Mouse (Mus musculus): ENCODE measurements around the gene Ptpn5. TPM values are rescaled to one million over a fixed set of nuclear protein-coding genes. Genes with fewer than 3 reads are reported as not detected.

Gene Ptpn5
- 5.9 and 6.9 TPM in 2 replicates for polyA plus RNA-seq (2015; fragmentation: Nextera tagmentation; extraction: Ambion mirVana)

DNA sequence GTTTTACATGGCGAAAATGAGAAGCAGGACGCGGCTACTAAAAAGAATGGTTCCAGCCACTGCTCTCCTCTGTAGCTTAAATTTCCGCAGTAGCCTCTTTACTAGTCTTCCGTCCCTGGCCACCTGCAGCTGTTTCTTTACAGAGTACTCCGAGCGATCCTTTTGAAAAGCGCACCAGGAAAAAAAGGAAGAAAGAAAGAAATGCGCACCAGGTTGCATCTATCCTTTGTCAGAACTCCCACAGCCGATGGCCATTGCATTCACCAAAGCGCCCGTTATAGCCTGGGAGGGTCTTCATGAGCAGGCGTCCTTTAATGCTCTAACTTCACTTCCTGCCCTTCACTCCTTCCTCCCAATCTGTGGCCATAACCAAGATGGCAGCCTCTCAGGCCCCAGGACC, at the start of gene Ptpn5:
Gene Ptpn5, minus strand, starts transcription at position 354 of the 400 bp plus-strand sequence.
- Histone ChIP-seq H3K9me3 (ENCODE audit: control insufficient read depth, low read length) (no peaks in the 10 kb centered on the region), H3K36me3 (ENCODE audit: control insufficient read depth, insufficient read depth, low read length) (no peaks in the 10 kb centered on the region), H3K4me1 (replicated peaks; ENCODE audit: control insufficient read depth, insufficient read depth, low read length) (peaks cover 8% of the 10 kb centered on the region), H3K27ac (ENCODE audit: low read length) (no peak within 1 kb of the TSS), H3K27me3 (ENCODE audit: control insufficient read depth, insufficient read depth, low read depth, low read length) (peaks cover 48% of the 10 kb centered on the region), H3K9ac (ENCODE audit: low read length) (peak within 1 kb of the TSS; percentile 69), H3K4me2 (ENCODE audit: low read depth, low read length) (peak within 1 kb of the TSS; percentile 96), H3K4me3 (ENCODE audit: low read length) (peak within 1 kb of the TSS; percentile 67)
- WGBS = 14% methylated on average over 13 of the region's 13 CpGs
- no peak for ATAC-seq (ENCODE audit: low read depth)

GRCm38 (mm10) chr7:47170814-47171213, 37.3 kb upstream of the Ptpn5 start:
- no peaks in the 10 kb centered on the region for H3K36me3 ChIP-seq (ENCODE audit: control insufficient read depth, insufficient read depth, low read length)
- ATAC-seq (ENCODE audit: low read depth) = no peak
- WGBS = 46% methylated on average over 5 of the region's 5 CpGs
- H3K4me3 ChIP-seq (ENCODE audit: low read length) = no peak overlapping the region
- H3K9me3 ChIP-seq (ENCODE audit: control insufficient read depth, low read length) = no peaks in the 10 kb centered on the region
- H3K27ac ChIP-seq (ENCODE audit: low read length) = no peak overlapping the region
- H3K27me3 ChIP-seq (ENCODE audit: control insufficient read depth, insufficient read depth, low read depth, low read length) = no peaks in the 10 kb centered on the region
- no peak overlapping the region for H3K9ac ChIP-seq (ENCODE audit: low read length)
- H3K4me1 ChIP-seq (replicated peaks; ENCODE audit: control insufficient read depth, insufficient read depth, low read length) = no peaks in the 10 kb centered on the region
- no peak overlapping the region for H3K4me2 ChIP-seq (ENCODE audit: low read depth, low read length)

DNA sequence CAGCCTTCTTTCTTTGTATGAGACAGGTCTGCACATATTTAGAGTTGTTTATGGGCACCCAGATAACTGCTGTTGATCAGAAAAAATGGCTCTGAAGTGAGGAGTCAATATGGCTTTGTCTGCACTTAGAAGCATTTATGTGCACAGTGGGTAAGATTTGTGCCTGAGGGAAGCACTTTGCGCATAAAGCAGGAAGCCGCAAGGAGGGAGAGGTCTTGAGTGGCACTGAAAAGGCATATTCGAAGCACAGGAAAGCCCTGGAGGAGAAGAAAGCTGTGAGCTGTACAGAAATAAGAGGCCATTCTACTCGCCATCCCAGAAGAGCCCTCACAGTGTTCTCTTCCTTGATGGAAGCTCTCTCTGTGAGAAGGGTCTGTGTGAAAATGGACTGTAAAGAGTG, 31.5 kb upstream of the Ptpn5 start:
- Histone ChIP-seq H3K4me3 (ENCODE audit: low read length) (no peak overlapping the region), H3K9ac (ENCODE audit: low read length) (no peak overlapping the region), H3K9me3 (ENCODE audit: control insufficient read depth, low read length) (no peaks in the 10 kb centered on the region), H3K36me3 (ENCODE audit: control insufficient read depth, insufficient read depth, low read length) (no peaks in the 10 kb centered on the region), H3K4me2 (ENCODE audit: low read depth, low read length) (no peak overlapping the region), H3K27me3 (ENCODE audit: control insufficient read depth, insufficient read depth, low read depth, low read length) (no peaks in the 10 kb centered on the region), H3K4me1 (replicated peaks; ENCODE audit: control insufficient read depth, insufficient read depth, low read length) (no peaks in the 10 kb centered on the region), H3K27ac (ENCODE audit: low read length) (no peak overlapping the region)
- no peak for ATAC-seq (ENCODE audit: low read depth)
- 70% methylated on average over 4 of the region's 4 CpGs for WGBS

- Histone ChIP-seq H3K4me2 (ENCODE audit: low read depth, low read length) (no peak overlapping the region), H3K4me3 (ENCODE audit: low read length) (no peak overlapping the region), H3K36me3 (ENCODE audit: control insufficient read depth, insufficient read depth, low read length) (no peaks in the 10 kb centered on the region), H3K9me3 (ENCODE audit: control insufficient read depth, low read length) (no peaks in the 10 kb centered on the region), H3K4me1 (replicated peaks; ENCODE audit: control insufficient read depth, insufficient read depth, low read length) (no peaks in the 10 kb centered on the region), H3K9ac (ENCODE audit: low read length) (no peak overlapping the region), H3K27me3 (ENCODE audit: control insufficient read depth, insufficient read depth, low read depth, low read length) (no peaks in the 10 kb centered on the region), H3K27ac (ENCODE audit: low read length) (no peak overlapping the region)
- no peak for ATAC-seq (ENCODE audit: low read depth)
- 73% methylated on average over 4 of the region's 4 CpGs for WGBS
These were observed 29.7 kb upstream of the Ptpn5 start for GRCm38 (mm10) chr7:47163203-47163602.

DNA sequence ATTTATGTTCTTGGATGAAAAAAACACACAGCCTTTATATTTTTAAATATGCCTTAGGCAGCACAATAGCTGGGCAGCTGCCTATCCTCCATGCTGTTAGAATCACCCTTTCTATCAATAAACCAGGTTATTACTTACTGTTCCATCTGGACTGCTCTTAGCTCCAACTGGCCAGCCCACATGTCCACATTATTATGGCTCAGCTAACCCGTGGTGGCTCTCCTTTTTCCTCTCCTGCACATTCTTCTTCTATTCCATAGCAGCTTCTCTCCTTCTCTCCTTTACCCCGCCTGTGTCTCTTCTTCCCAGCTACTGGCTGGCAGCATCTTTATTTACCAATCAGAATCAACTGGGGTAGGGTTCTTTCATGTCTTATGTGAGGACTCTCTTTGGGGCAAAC, 25.0 kb upstream of the Ptpn5 start:
- no peak overlapping the region for H3K4me2 ChIP-seq (ENCODE audit: low read depth, low read length)
- no peaks in the 10 kb centered on the region for H3K36me3 ChIP-seq (ENCODE audit: control insufficient read depth, insufficient read depth, low read length)
- no peak overlapping the region for H3K4me3 ChIP-seq (ENCODE audit: low read length)
- no peaks in the 10 kb centered on the region for H3K27me3 ChIP-seq (ENCODE audit: control insufficient read depth, insufficient read depth, low read depth, low read length)
- no peaks in the 10 kb centered on the region for H3K9me3 ChIP-seq (ENCODE audit: control insufficient read depth, low read length)
- no peak overlapping the region for H3K27ac ChIP-seq (ENCODE audit: low read length)
- no peak for ATAC-seq (ENCODE audit: low read depth)
- 54% methylated on average over 2 of the region's 2 CpGs for WGBS
- no peaks in the 10 kb centered on the region for H3K4me1 ChIP-seq (replicated peaks; ENCODE audit: control insufficient read depth, insufficient read depth, low read length)
- H3K9ac ChIP-seq (ENCODE audit: low read length) = no peak overlapping the region

DNA sequence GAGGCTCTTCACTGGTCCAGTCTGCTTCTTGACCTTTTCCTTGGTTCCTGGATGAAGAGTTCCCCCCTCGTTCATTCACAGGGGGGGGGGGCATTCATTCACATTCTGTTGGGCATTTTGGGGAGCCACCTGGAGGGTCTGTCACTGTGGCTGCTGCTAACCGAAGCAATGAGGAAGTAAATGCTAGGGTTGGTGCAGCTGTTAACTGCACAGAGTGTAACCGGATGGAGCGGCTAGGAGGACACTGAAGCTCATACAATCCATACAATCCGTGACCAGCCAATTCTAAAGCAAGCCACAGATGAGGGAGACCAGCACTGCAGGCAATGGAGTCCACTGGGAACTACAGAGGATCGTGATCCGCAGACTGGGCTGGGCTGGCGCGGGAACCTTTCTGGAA, 24.3 kb upstream of the Ptpn5 start:
- ATAC-seq (ENCODE audit: low read depth) = no peak
- WGBS = 77% methylated on average over 9 of the region's 9 CpGs
- no peaks in the 10 kb centered on the region for H3K27me3 ChIP-seq (ENCODE audit: control insufficient read depth, insufficient read depth, low read depth, low read length)

GRCm38 (mm10) chr7:47155849-47156248, 22.4 kb upstream of the Ptpn5 start:
- Histone ChIP-seq H3K9ac (ENCODE audit: low read length) (no peak overlapping the region), H3K4me3 (ENCODE audit: low read length) (no peak overlapping the region), H3K9me3 (ENCODE audit: control insufficient read depth, low read length) (no peaks in the 10 kb centered on the region), H3K4me2 (ENCODE audit: low read depth, low read length) (no peak overlapping the region), H3K27ac (ENCODE audit: low read length) (no peak overlapping the region), H3K36me3 (ENCODE audit: control insufficient read depth, insufficient read depth, low read length) (no peaks in the 10 kb centered on the region), H3K27me3 (ENCODE audit: control insufficient read depth, insufficient read depth, low read depth, low read length) (no peaks in the 10 kb centered on the region), H3K4me1 (replicated peaks; ENCODE audit: control insufficient read depth, insufficient read depth, low read length) (no peaks in the 10 kb centered on the region)
- no peak for ATAC-seq (ENCODE audit: low read depth)
- WGBS = 83% methylated on average over 2 of the region's 2 CpGs

More for the DNA sequence above, 24.3 kb upstream of the Ptpn5 start:
- H3K9me3 ChIP-seq (ENCODE audit: control insufficient read depth, low read length) = no peaks in the 10 kb centered on the region
- H3K4me1 ChIP-seq (replicated peaks; ENCODE audit: control insufficient read depth, insufficient read depth, low read length) = no peaks in the 10 kb centered on the region
- H3K9ac ChIP-seq (ENCODE audit: low read length) = no peak overlapping the region
- no peaks in the 10 kb centered on the region for H3K36me3 ChIP-seq (ENCODE audit: control insufficient read depth, insufficient read depth, low read length)
- no peak overlapping the region for H3K4me2 ChIP-seq (ENCODE audit: low read depth, low read length)
- no peak overlapping the region for H3K27ac ChIP-seq (ENCODE audit: low read length)
- no peak overlapping the region for H3K4me3 ChIP-seq (ENCODE audit: low read length)

DNA sequence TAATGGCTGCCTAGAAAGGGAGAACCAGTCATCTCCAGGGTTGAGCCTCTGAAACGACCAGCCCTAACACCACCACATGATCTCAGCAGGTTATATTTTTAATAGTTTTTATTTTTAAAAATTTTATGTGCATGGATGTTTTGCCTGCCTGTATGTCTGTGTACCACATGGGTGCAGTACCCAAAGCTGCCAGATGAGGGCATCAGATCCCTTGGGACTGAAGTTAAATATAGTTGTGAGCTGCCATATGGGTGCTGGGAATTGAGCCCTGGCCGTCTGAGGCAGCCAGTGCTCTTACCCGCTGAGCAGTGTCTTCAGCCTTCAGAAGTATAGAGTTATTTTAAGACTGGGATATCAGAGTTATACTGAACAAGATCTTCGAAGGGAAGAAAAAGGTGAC, 21.9 kb upstream of the Ptpn5 start:
- Histone ChIP-seq H3K27ac (ENCODE audit: low read length) (no peak overlapping the region), H3K4me3 (ENCODE audit: low read length) (no peak overlapping the region), H3K4me1 (replicated peaks; ENCODE audit: control insufficient read depth, insufficient read depth, low read length) (no peaks in the 10 kb centered on the region), H3K4me2 (ENCODE audit: low read depth, low read length) (no peak overlapping the region), H3K27me3 (ENCODE audit: control insufficient read depth, insufficient read depth, low read depth, low read length) (no peaks in the 10 kb centered on the region), H3K9ac (ENCODE audit: low read length) (no peak overlapping the region), H3K9me3 (ENCODE audit: control insufficient read depth, low read length) (no peaks in the 10 kb centered on the region), H3K36me3 (ENCODE audit: control insufficient read depth, insufficient read depth, low read length) (no peaks in the 10 kb centered on the region)
- no peak for ATAC-seq (ENCODE audit: low read depth)
- 88% methylated on average over 4 of the region's 4 CpGs for whole genome bisulfite sequencing

- Histone ChIP-seq H3K9ac (ENCODE audit: low read length) (no peak overlapping the region), H3K27ac (ENCODE audit: low read length) (no peak overlapping the region), H3K4me3 (ENCODE audit: low read length) (no peak overlapping the region), H3K4me2 (ENCODE audit: low read depth, low read length) (peak overlapping the region; percentile 34; the same call in 1 of the 2 replicates), H3K4me1 (replicated peaks; ENCODE audit: control insufficient read depth, insufficient read depth, low read length) (no peaks in the 10 kb centered on the region), H3K9me3 (ENCODE audit: control insufficient read depth, low read length) (no peaks in the 10 kb centered on the region), H3K27me3 (ENCODE audit: control insufficient read depth, insufficient read depth, low read depth, low read length) (no peaks in the 10 kb centered on the region), H3K36me3 (ENCODE audit: control insufficient read depth, insufficient read depth, low read length) (no peaks in the 10 kb centered on the region)
- peak; percentile 20; the same call in 1 of the 2 replicates for ATAC-seq (ENCODE audit: low read depth)
- 13% methylated on average over 11 of the region's 11 CpGs for WGBS
These were observed 17.1 kb upstream of the Ptpn5 start for GRCm38 (mm10) chr7:47150420-47151061.

DNA sequence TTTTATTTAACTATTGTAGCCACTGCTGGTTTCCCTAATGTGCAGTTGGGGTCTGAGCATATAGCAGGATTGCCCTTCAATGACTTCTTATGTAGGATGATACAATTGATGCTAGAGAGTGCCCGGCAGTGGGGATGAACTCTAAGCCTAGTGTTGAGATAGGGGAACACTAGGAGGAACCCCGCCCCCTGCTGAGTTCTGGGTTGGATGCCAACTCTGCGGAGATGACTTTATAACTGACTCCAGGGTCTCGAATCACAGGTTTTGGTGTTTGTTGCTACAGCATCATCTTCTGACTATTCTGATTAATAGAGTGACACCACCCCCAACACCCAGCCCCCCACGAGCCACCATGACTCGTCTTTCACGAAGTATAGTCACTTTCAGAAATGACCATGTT, 14.8 kb upstream of the Ptpn5 start:
- WGBS = 72% methylated on average over 7 of the region's 7 CpGs
- H3K4me1 ChIP-seq (replicated peaks; ENCODE audit: control insufficient read depth, insufficient read depth, low read length) = no peaks in the 10 kb centered on the region
- no peak overlapping the region for H3K9ac ChIP-seq (ENCODE audit: low read length)
- no peak overlapping the region for H3K4me2 ChIP-seq (ENCODE audit: low read depth, low read length)
- no peaks in the 10 kb centered on the region for H3K27me3 ChIP-seq (ENCODE audit: control insufficient read depth, insufficient read depth, low read depth, low read length)
- H3K9me3 ChIP-seq (ENCODE audit: control insufficient read depth, low read length) = no peaks in the 10 kb centered on the region
- no peaks in the 10 kb centered on the region for H3K36me3 ChIP-seq (ENCODE audit: control insufficient read depth, insufficient read depth, low read length)
- H3K27ac ChIP-seq (ENCODE audit: low read length) = no peak overlapping the region
- no peak for ATAC-seq (ENCODE audit: low read depth)
- H3K4me3 ChIP-seq (ENCODE audit: low read length) = no peak overlapping the region

All from lung, embryonic 16.5 days (tissue).